Mouse (Mus musculus) thymus, postnatal 25 days (tissue): Measurements from ENCODE around the gene Zfp944.
"Not testable (repeated sequence)": the region's sequence is repeated elsewhere in the genome, so short reads cannot be mapped to it uniquely, and the experiment has no call there.

ENCODE experiments used
- DNase-seq: peaks from one replicate; pipeline ENCODE4 v3.0.0; 2022

Gene Zfp944

GRCm38 (mm10) chr17:22361101-22361781 lies at the start of gene Zfp944, which contains the start of gene Zfp758:
Gene Zfp944, minus strand, starts transcription at chr17:22361400.
Gene Zfp758, plus strand, starts transcription at chr17:22361453.
- peak; percentile 56 for DNase-seq

- DNase-seq, result peak; percentile 32
These were observed 49.6 kb upstream of the Zfp944 start for GRCm38 (mm10) chr17:22410756-22411155.

GRCm38 (mm10) chr17:22363895-22364294 lies 2.7 kb upstream of the Zfp944 start:
- DNase-seq, result no peak

GRCm38 (mm10) chr17:22360572-22360971 lies 628 bp downstream of the Zfp944 start:
- no peak for DNase-seq

- DNase-seq, result peak; percentile 47
These were observed 8.4 kb downstream of the Zfp944 start for GRCm38 (mm10) chr17:22352794-22353193.

GRCm38 (mm10) chr17:22315247-22315646 lies 46.0 kb downstream of the Zfp944 start:
- not testable (repeated sequence) for DNase-seq

GRCm38 (mm10) chr17:22314730-22315226 lies 46.4 kb downstream of the Zfp944 start, which contains the start of gene CT030661.1:
Gene CT030661.1, minus strand, starts transcription at chr17:22314837.
- DNase-seq, result peak; percentile 86

GRCm38 (mm10) chr17:22314219-22314618 lies 47.0 kb downstream of the Zfp944 start:
- DNase-seq, result peak; percentile 7
